Mouse (Mus musculus): ENCODE measurements at regions not wholly inside any gene's neighbourhood (a gene's known extent, or its start where the extent isn't known, plus 50 kb on each side); places are given as distances from the start of the nearest gene placed in this dataset.
"Not testable (repeated sequence)": the region's sequence is repeated elsewhere in the genome, so short reads cannot be mapped to it uniquely, and the experiment has no call there.

GRCm38 (mm10) chr13:66349131-66349530 lies 91.8 kb downstream of the 2410141K09Rik start:
- CTCF ChIA-PET, POLR2A ChIA-PET: not testable (repeated sequence)

- CTCF ChIA-PET, POLR2A ChIA-PET: not testable (repeated sequence)
Observed at GRCm38 (mm10) chr13:66320280-66320679, 92.9 kb upstream of the Gm10772 start.

- POLR2A ChIA-PET, CTCF ChIA-PET: not testable (repeated sequence)
Observed at GRCm38 (mm10) chr13:66311819-66312218, 84.4 kb upstream of the Gm10772 start.

- CTCF ChIA-PET: not testable (repeated sequence)
- POLR2A ChIA-PET: interaction anchor here in 1 of 4 experiments (0.7 kb wide), 1 partner anchor 231 kb away, joined by 4 read pairs; no protein-coding TSS in a partner anchor
Observed at GRCm38 (mm10) chr13:66299901-66300300, 72.5 kb upstream of the Gm10772 start.

GRCm38 (mm10) chr13:66291385-66291784 lies 64.0 kb upstream of the Gm10772 start:
- CTCF ChIA-PET: not testable (repeated sequence)

More at GRCm38 (mm10) chr13:66291385-66291784, 64.0 kb upstream of the Gm10772 start:
- POLR2A ChIA-PET: not testable (repeated sequence)

Data from embryonic stem cell, embryonic (primary cell).